Mouse (Mus musculus): ENCODE measurements around the gene Zbtb46. TPM values are rescaled to one million over a fixed set of nuclear protein-coding genes. Genes with fewer than 3 reads are reported as not detected.
"Not testable (repeated sequence)": the region's sequence is repeated elsewhere in the genome, so short reads cannot be mapped to it uniquely, and the experiment has no call there.

Zbtb46 gene
- total RNA-seq (2021): 10 to 100 TPM; 14.3 to 16.9 TPM
- long read RNA-seq, experiment 1, full-length matches to known transcripts: 11 of 21 reads
- long read RNA-seq, experiment 1, partial matches to known transcripts: 0 of 21 reads
- long read RNA-seq, experiment 1, other reads (novel, unspliced or antisense): 10 of 21 reads
- long read RNA-seq, experiment 2, full-length matches to known transcripts: 11 of 16 reads
- long read RNA-seq, experiment 2, partial matches to known transcripts: 0 of 16 reads
- long read RNA-seq, experiment 2, other reads (novel, unspliced or antisense): 5 of 16 reads

DNA sequence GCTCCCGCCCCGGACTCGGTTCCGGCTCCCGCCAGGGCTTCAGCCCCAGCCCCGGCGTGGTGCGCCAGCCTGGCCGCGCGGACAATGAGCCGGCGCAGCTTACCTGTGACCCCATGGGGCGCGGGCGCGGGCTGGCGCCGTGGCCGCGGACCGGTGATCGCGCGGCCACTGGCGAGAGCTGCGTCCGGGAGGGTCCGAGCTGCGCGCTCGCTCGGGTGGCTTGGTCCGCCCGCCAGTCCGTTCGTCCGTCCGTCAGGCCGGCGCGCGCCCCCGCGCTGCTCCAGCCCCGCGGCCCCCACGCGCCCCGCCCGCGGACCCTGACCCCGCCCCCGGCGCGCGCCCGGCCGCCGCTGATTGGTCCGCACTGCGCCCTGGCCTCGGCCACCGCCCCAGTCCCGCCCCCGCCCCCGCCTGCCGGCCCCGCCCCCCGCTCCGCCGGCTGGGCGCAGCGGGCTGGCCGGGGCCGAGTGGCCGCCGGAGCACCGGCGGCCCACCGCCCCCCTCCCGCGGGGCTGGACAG lies at the start of gene Zbtb46:
Gene Zbtb46, minus strand, starts transcription at position 274 of the 520 bp plus-strand sequence.
- peak; percentile 52 to 78 for DNase-seq (ENCODE audit: low spot score in 2 of 2)
- intact Hi-C loops (cut with DNase I): loop anchor here (5.0 kb wide), 1 partner anchor 47 kb away; no protein-coding TSS in a partner anchor

DNA sequence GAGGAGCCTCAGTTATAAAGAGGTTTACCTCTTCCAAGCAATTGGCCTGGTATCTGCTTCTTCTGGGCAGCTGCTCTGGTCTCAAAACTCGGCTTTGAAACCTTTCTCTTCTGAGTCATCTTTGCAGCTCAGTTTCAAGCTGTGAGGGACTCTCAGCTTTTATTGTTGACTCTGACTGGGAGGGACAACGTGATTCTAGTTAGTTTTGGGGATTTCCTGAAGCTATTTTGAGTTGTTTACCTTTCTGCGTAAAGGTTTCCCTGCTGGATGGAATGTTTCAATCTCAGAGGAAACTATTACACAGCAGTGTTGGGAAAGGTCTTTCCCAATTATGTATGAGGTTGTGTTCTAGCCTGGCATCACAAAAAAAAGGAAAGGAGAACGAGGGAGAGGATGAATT lies 39.4 kb upstream of the Zbtb46 start:
- no peak for DNase-seq (ENCODE audit: low spot score in 2 of 2)
- intact Hi-C loops (cut with DNase I): loop anchor here (5.0 kb wide), 2 partner anchors 86 to 106 kb away; no protein-coding TSS in a partner anchor

DNA sequence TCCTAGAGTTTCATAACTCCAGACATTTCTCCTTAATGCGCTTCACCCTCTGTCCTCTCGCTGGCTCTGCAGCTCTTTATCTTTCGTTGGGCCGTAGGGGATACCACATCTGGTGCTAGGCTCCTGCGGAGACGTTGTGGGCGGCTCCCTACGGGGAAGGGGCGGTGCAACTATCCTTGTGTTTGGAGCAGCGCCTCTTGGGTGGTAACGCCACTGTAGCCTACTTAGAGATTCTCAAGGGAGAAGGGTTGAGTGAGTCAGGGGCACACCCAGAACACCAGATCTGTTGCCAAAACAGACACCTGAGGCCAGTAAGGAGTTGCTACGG lies 38.3 kb upstream of the Zbtb46 start:
- DNase-seq (ENCODE audit: low spot score in 2 of 2): peak; percentile 38 to 41
- intact Hi-C loops (cut with DNase I): loop anchor here (5.0 kb wide), 2 partner anchors 85 to 105 kb away; no protein-coding TSS in a partner anchor

DNA sequence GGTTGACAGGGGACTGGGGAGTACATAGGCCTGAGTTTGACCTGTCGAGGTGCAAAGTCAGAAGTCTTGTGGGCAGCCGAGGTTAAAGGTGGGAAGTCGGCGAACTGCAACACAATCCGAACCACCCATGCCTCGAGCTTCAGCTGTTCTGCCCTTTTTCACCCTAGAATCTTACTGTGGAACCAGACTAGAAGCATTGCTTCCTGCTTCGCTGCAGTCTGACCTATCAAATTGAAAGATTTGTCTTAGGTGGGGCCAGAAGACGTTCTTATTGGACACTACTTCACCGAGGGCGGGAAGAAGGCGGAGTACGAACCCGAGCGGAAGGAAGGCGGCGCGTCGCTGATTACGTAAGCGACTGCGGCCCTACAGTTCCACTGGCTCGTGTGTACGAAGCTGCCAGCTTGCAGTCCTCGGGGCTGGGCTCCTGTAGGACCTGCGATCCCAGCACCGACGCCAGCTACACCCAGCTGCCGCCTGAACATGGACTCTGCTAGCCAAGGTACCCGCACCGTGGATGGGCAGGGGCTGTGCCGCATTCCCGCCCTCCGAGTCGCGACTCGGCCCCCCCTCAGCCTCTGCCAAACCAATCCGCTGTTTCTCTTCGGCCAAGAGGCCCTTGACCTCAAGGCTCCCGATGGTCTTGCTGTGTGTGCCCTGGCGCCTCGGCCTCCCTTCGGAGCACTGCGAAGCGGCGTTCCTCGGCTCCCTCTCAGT lies 37.8 kb upstream of the Zbtb46 start, which contains the start of gene Tpd52l2:
Gene Tpd52l2, plus strand, starts transcription at position 312 of the 717 bp plus-strand sequence.
- peak; percentile 95 to 96 for DNase-seq (ENCODE audit: low spot score in 2 of 2)
- intact Hi-C loops (cut with DNase I): loop anchor here (5.0 kb wide), 2 partner anchors 85 to 105 kb away; no protein-coding TSS in a partner anchor

DNA sequence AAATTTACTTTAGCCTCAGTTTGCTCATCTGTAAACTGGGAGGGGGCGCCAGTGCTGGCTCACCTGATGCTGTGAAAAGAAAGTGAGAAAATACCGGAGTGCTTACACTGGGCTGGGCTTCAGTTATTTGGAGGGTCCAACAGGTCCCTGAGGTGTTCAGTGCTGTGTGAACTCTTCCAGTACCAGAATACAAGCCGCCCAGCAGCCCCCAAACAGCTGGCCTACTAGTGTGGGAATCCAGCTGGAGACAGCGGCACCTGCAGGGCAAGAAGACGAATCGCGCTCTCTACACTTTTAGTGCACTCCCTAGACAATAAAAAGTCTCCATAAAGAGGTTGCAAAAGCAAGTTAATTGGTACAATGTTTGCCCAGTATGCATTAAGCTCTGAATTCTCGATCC lies 37.1 kb upstream of the Zbtb46 start:
- intact Hi-C loops (cut with DNase I): loop anchor here (5.0 kb wide), 2 partner anchors 84 to 104 kb away; no protein-coding TSS in a partner anchor
- DNase-seq (ENCODE audit: low spot score in 2 of 2): peak; percentile 63 to 78

DNA sequence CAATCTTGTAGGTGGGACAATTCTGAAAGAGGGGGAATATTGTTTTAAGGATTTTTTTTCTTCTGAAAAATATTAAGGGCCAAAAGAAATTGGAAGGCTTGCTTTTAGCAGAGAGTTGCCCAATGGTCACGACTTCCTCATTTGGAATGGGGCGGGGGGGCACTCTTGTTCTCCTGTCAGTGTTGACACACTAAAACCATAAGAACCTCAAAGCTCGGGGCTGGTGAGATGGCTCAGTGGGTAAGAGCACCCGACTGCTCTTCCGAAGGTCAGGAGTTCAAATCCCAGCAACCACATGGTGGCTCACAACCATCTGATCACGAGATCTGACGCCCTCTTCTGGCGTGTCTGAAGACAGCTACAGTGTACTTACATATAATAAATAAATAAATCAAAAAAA lies 36.6 kb upstream of the Zbtb46 start:
- intact Hi-C loops (cut with DNase I): loop anchor here (5.0 kb wide), 2 partner anchors 84 to 104 kb away; no protein-coding TSS in a partner anchor
- DNase-seq (ENCODE audit: low spot score in 2 of 2): not testable (repeated sequence)

DNA sequence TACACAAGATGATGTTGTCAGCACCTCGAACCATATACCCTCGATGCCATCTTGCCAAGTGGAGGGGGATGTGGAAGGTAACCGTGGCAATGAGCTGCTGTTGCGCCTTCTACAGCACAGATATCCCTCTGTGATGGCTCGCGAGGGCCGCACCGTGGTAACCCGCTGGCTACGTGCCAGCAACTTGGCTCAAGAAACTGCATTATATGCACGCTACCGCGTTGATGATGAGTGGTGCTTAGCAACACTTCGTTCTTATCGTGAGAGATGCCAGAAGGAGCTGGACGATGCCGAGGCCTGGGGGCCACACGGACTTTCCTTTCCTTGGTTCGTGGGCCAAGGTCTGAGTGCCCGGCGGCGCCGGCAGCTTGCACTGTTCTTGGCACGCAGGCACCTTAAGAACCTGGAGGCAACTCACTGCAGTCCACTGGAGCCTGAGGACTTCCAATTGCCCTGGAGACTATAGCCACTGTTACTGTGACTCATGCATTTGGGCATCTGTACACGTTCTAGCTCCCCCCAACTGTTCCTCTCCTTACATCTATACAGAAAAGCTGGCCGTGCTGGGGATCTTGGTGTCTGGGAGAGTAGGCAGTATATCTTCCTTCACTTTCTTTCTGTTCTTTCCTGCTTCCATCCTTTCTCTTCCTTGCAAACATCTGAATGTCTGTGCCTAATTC lies 35.2 kb upstream of the Zbtb46 start:
- intact Hi-C loops (cut with DNase I): no loop called here
- no peak for DNase-seq (ENCODE audit: low spot score in 2 of 2)

DNA sequence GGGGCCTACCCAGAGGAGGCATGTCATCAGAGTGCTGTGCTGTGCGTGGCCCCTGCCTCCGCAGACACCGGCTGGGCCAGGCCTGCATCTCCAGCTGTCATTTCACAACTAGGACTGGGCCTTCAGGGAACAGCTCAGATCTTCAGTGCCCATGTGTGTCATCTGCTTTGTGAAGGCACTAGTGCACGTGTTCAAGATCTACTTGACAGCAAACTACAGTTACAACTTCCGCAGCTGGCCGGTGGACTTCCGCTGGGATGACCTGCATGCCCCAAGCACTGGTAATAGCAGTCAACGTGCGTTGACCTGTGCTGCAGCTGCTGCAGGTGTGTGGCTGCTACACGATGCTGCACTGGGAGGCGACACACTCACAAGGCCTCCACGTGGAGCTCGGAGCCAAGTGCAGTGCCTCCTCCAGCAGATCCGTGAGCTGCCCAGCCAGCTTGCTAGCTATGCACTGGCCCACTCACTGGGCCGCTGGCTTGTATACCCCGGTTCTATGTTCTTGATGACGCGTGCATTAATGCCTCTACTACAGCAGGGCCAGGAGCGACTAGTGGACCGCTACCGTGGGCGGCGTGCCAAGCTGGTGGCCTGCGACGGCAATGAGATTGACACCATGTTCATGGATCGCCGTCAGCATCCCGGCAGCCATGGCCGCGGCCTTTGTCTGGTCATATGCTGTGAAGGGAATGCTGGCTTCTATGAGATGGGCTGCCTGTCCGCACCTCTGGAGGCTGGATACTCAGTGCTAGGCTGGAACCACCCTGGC lies 34.1 kb upstream of the Zbtb46 start, which contains the start of gene Abhd16b:
Gene Abhd16b, plus strand, starts transcription at position 51 of the 772 bp plus-strand sequence.
- intact Hi-C loops (cut with DNase I): no loop called here
- no peak for DNase-seq (ENCODE audit: low spot score in 2 of 2)

DNA sequence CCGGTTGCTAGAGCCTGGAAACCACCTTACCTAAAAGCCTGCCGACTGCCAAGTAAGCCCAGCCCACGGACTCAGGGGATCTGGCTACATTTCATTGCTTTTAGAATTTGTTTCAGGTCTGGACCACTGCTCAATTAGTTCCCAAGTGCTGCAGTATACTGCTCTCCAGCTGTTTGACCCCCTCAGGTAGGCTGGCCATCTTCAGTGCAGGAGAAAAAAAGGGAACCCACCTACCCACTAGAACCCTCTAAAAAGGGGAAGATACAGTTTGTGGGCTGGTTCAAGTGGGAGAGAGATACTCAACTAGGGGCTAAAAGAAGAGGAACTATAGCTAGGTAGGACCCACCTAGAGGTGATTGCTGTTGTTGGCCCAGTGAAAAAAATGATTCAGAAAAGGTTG lies 33.0 kb upstream of the Zbtb46 start:
- intact Hi-C loops (cut with DNase I): no loop called here

DNA sequence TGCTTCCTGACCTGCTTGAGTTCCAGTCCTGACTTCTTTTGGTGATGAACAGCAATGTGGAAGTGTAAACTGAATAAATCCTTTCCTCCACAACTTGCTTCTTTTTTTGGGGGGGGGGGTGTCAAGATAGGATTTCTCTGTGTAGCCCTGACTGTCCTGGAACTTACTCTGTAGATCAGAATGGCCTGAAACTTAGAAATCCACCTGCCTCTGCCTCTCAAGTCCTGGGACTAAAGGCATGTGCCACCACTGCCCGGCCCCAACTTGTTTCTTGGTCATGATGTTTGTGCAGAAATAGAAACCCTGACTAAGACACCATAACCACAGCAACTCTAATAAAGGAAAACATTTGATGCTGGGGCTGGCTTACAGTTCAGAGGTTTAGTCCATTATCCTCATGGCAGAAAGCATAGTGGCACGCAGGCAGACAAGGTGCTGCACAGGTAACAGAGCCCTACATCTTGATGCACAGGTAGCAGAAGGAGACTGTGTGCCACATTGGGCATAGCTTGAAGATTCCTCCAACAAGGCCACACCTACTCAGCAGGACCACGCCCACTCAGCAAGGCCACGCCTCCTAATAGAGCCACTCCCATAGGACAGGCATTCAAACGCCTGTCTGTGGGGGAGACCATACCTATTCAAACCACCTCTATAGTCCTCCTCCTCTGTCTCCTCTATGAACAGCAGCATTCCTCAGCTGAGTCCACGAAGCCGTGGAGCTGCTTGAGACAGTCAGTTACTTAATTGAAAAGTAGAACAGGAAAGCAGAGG lies 32.4 kb upstream of the Zbtb46 start:
- no peak for DNase-seq (ENCODE audit: low spot score in 2 of 2)
- intact Hi-C loops (cut with DNase I): no loop called here

More for the DNA sequence above, 33.0 kb upstream of the Zbtb46 start:
- no peak for DNase-seq (ENCODE audit: low spot score in 2 of 2)

DNA sequence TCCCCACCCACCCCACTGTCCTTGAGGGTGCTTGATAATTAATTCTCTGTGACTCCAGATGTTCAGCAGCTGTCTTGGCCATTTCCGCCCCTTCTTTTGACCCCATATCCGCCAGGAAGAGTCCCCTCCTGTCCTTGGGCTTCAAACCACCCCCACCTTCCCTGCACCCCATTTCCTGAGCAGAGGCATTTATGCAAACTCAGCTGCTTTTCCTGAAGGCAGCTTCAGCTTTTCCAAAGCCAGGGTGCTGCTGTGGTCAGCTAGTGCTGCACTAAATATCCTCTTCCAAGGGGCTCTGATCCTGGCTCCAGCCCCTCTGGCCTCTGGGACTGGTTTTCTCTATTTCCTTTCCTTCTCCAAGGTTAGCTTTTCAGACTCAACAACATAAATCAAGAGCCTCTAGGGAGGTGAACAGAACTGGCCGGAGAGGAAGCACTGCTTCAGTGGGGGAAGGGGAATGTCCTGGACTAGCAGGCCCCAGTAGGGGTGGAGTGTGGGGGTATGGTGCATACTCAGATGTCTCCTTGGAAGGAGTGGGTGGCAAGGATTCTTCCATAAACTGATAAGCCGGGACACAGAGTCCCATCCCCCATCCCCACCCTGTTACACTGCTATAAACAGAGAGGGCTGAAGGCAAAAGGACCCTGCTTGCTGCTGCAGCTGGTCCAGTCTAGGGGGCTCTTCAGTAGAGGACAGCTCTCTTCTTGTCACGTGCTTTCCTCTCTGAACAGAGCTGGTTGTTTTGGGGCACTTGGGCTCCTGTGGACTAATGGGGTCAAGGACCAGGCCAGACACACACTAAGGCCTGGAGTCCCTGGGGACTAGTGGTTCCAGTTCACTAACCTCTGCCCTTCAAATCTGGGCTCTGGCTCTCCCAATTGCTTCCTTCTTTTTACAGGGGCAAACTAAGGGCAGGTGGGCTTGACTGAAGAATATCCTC lies 28.4 kb upstream of the Zbtb46 start:
- intact Hi-C loops (cut with DNase I): no loop called here
- no peak for DNase-seq (ENCODE audit: low spot score in 2 of 2)

DNA sequence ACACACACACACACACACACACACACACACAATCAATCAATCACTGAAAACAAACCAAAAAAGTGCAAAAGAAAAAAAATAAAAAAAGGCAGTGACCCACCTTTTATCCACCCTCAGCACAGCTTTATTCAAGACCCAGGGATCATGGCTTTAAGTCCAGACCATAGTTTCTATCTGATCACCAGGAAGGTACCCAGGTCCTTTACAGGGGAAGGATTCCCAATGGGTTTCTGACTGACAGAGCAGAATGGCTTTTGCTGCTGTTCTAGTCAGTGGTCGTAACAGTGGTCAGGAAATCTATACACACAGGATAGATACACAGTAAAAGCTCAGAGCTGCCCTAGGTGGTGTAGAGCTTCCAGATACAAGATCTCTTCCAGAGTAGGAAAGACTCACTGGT lies 26.5 kb upstream of the Zbtb46 start:
- intact Hi-C loops (cut with DNase I): no loop called here
- DNase-seq (ENCODE audit: low spot score in 2 of 2): no peak

DNA sequence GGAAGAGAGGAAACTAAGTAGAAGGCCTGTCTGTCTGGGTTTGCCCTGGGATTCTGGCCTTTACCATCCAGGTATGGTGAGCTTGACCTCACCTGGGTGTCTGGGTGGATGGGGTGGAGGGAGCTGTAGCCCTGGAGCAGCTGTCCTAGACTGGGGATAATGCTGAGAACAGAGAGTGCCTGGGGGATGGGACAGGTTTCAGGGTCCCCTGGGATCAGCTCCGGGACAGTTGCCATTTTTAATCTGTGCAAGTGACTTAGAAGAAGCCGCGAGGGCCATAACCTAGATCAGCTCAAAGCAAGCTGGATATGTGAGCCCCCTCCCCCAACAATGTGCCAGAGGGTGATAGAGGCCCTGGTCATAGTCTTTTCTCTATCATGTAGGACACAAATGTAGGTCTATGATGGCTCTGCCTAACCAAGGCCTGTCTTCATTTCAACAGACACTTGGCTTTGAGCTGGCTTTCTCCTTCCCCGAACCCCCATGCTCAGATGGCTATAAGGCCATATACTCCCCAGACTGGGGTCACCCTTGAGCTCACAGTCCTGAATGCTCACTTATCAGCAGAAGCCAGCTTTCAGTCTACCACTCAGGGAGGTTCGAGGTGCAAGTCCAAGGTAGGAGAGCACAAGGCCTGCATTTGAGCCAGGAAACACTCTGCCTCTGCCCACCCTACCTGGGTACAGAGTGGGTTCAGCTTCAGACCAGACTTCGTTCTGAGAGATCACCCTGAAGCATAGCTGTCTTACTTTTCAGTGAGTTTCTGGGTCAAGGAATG lies 25.4 kb upstream of the Zbtb46 start:
- DNase-seq (ENCODE audit: low spot score in 2 of 2): no peak
- intact Hi-C loops (cut with DNase I): no loop called here

DNA sequence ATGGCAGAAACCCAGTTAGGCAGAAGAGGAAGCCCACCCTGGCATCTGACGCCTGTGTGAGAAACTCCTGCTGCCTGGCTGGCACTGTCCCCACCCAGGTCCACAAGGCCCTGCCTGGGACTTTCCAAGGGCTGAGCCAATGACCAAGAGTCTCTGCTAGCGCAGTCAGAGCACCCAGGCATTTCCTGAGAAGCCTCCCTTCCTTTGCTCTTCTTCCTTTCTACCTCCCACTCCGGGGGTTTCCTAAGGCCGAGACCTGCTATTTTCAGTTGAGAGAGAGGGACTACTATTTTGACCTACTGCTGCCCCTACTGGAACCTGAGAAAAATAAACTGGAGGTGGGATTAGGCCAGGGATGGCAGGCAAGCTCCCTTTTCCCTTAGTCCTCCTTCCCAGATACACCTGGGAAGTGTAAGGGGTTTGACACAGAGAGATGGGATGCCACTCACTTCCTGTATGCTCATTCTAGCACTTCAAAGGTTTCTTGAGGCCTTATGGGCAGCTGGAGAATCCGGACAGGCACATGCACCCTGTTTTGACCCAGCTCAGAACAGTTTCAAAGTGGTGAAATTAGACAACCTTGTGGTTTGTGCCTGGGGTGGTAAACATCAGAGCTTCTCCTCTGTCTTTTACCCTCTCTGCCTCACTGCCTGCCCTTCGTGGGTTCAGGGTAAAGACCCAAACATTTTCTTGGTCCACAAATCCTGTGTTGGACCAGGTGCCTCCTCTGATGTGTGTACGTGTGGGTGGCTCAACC lies 24.5 kb upstream of the Zbtb46 start:
- no peak for DNase-seq (ENCODE audit: low spot score in 2 of 2)
- intact Hi-C loops (cut with DNase I): no loop called here

DNA sequence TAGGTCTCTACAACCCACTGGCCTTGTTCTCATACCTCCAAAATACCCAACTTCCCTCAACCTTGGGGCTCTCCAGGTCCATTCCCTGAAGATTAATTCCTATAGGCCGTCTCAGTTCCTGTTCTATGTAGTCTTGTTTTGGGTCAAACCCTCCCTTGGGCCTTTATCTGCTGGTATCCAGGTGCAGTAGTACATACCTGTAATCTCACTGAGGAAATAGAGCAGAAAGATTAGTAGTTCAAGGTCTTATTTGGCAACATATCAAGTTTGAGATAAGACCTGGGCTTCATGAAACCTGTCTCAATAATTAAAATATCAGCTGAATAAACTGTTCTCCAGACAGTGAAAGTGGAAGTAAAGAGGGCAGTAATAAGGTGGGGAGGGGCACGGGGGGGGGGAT lies 23.9 kb upstream of the Zbtb46 start:
- intact Hi-C loops (cut with DNase I): no loop called here
- no peak for DNase-seq (ENCODE audit: low spot score in 2 of 2)
